Mouse (Mus musculus) myocyte (in vitro differentiated cells): ENCODE measurements around the gene Cfap54.

Experiments used
- E2F4 ChIP-seq: IDR thresholded peaks from one replicate; pipeline ENCODE4 v1.6.1; 2011; ENCODE audit warnings: mild to moderate bottlenecking, control low read depth, moderate library complexity; ENCODE audit not compliant: insufficient read depth
- MAX ChIP-seq: IDR thresholded peaks from one replicate; pipeline ENCODE4 v1.6.1; 2011; ENCODE audit warnings: low read depth, mild to moderate bottlenecking, control low read depth
- MYOG ChIP-seq, 3 experiments: IDR thresholded peaks; one replicate each; pipeline ENCODE4 v1.6.1; 2011; ENCODE audit warnings: control low read depth in 2 of 3, low read depth in 2 of 3, mild to moderate bottlenecking in 2 of 3; ENCODE audit not compliant: insufficient read length in 2 of 3, control insufficient read depth in 1 of 3, insufficient read depth in 1 of 3
- POLR2A ChIP-seq: IDR thresholded peaks from one replicate; pipeline ENCODE4 v1.6.1; 2011; ENCODE audit warnings: low read depth, mild to moderate bottlenecking, control low read depth, moderate library complexity; ENCODE audit not compliant: insufficient read length
- POLR2AphosphoS2 ChIP-seq: IDR thresholded peaks from one replicate; pipeline ENCODE4 v1.6.1; 2011; ENCODE audit warnings: low read depth, control low read depth; ENCODE audit not compliant: insufficient read length
- REST ChIP-seq: IDR thresholded peaks from one replicate; pipeline ENCODE4 v1.6.1; 2011; ENCODE audit warnings: mild to moderate bottlenecking, control low read depth, moderate library complexity; ENCODE audit not compliant: insufficient read depth, insufficient read length
- SRF ChIP-seq: IDR thresholded peaks from one replicate; pipeline ENCODE4 v1.6.1; 2011; ENCODE audit warnings: low read depth; ENCODE audit not compliant: control insufficient read depth, insufficient read length
- TCF12 ChIP-seq: IDR thresholded peaks from one replicate; pipeline ENCODE4 v1.6.1; 2011; ENCODE audit warnings: mild to moderate bottlenecking, control low read depth; ENCODE audit not compliant: poor library complexity, insufficient read depth, severe bottlenecking
- USF1 ChIP-seq: IDR thresholded peaks from one replicate; pipeline ENCODE4 v1.6.1; 2011; ENCODE audit warnings: low read depth, mild to moderate bottlenecking, control low read depth, moderate library complexity

DNA sequence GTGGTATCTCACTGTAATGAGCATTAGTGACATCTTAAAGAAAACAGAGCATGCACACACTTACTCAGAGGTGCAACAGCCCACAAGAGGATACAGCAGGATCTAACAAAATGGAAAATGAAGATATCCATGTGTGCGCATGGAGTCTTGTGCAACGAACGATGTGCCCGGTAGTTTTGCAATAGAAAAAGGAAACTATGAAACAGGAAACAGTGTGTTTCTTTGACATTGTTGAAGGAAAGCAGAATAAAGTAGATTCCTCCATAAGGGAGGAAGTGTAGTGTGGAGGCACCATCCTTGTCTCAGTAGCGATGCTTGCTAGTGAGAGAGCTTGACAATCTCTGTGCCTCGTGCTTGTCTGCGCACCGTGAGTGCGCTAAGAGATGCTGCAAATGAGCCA lies 240.4 kb downstream of the Cfap54 start:
- TF ChIP-seq MAX (no peak), POLR2AphosphoS2 (no peak), TCF12 (no peak), MYOG (IDR thresholded peaks at IDR 0.05; ENCODE audit: control insufficient read depth in 1 of 3, insufficient read depth in 1 of 3, insufficient read length in 2 of 3, low read depth in 2 of 3) (no peak), POLR2A (no peak), USF1 (no peak), E2F4 (no peak), SRF (no peak), REST (no peak)
